Mouse (Mus musculus): ENCODE measurements at regions not wholly inside any gene's neighbourhood (a gene's known extent, or its start where the extent isn't known, plus 50 kb on each side); places are given as distances from the start of the nearest gene placed in this dataset.

DNA sequence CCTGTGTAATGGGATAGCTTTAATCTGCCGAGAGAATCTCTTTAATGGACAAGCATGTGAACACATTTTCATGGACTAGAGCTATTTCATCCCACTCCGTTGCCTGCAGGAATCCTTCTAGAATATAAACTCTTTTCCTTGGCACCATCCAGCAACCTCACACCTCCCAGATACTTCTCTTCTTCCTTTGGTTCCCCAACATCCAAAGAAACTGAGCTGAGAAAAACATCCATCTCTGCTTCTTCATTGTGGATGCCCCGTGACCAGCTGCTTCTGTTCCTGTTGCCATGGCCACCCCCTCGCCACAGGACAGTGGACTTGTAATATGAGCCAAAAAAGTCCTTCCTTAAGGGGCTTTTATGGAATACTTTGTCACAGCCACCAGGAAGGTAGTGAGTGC is 78.8 kb downstream of the Diras2 start:
- no peak overlapping the region for H3K4me2 ChIP-seq
- H3K4me1 ChIP-seq: no peaks in the 10 kb centered on the region; the same call in 1 of the 2 replicates
- H3K4me3 ChIP-seq: no peak overlapping the region
- H3K9me3 ChIP-seq: no peaks in the 10 kb centered on the region
- no peaks in the 10 kb centered on the region for H3K36me3 ChIP-seq (replicated peaks)
- 0 out of 2 replicates have a peak, but pooled peaks cover 4% of the 10 kb centered on the region for H3K27me3 ChIP-seq (replicated peaks)
- no peak for ATAC-seq (replicated peaks)
- H3K27ac ChIP-seq: no peak overlapping the region
- WGBS: 31% methylated on average over 4 of the region's 4 CpGs
- no peak overlapping the region for H3K9ac ChIP-seq

All from midbrain, embryonic 15.5 days (tissue).